Mouse (Mus musculus) heart, adult 8-10 months (tissue): ENCODE data around the gene Cyp2j7. TPM values are rescaled to one million over a fixed set of nuclear protein-coding genes. Genes with fewer than 3 reads are reported as not detected.
"Not testable (repeated sequence)": the region's sequence is repeated elsewhere in the genome, so short reads cannot be mapped to it uniquely, and the experiment has no call there.

Experiments
- DNase-seq: peaks from one replicate; pipeline ENCODE4 v3.0.0; 2022; ENCODE audit warnings: low spot score
- total RNA-seq, 4 experiments: library from RNA; stranded (reverse); gene quantifications; 2 replicates each; pipeline ENCODE4 v1.2.4; 2022

Gene Cyp2j7
- not detected for total RNA-seq

DNA sequence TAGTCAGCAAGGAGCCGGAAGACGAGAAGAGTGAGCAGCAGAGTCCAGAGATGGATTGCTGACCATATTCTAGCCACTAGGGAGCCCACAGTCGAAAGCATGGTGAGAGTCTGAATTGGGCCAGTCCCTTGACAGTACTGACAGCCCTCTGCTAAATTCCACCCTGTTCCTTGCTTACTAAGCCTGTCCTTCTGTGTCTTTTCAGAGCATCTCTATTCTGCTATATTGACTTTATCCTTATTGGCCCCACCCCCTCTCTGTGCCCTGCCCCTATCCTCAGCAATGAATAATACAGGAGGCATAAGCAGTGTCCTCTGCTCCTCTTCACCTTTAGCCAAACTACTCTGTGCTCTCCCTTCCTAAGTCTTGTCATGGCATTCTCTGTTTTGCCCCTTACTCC lies at the start of gene Cyp2j7:
Gene Cyp2j7, minus strand, starts transcription at position 101 of the 400 bp plus-strand sequence.
- no peak for DNase-seq

DNA sequence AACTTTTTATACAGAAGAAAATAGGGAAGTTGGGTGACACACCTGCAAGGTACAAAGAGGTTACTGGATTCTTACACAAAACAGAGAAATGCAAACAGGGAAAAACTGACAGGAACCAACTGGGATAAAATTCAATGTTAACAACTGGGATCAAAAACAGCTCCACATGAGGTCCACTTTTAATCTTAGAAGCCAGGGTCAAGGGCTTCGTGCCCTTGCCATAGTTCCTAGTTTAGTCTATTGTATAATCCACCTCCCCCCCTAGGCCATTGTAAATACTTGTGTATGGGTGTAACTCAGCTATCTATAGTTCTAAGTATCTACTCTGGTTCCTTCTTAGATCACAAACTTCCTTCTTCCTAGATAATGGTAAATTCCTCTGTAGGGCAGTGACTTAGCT lies 40.4 kb upstream of the Cyp2j7 start:
- DNase-seq, result not testable (repeated sequence)

DNA sequence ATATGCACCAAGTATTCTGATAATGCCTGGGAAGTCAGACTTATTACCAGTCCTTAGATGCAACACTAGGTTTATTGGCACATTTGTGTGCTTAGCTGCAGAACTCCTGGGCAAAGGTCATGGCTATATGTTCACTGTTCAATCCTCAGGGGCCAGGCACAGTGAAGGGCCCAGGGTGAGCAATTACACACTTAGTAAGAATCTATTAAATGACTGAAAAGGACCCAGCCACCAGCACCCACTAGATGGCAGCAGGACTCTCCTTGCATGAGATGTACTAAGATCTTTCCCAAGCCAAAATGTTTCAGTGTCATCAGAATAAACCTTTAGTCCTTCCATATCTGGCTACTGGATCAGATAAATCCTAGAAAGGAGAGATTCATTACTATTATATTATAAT lies 37.4 kb upstream of the Cyp2j7 start:
- peak; percentile 11 for DNase-seq

DNA sequence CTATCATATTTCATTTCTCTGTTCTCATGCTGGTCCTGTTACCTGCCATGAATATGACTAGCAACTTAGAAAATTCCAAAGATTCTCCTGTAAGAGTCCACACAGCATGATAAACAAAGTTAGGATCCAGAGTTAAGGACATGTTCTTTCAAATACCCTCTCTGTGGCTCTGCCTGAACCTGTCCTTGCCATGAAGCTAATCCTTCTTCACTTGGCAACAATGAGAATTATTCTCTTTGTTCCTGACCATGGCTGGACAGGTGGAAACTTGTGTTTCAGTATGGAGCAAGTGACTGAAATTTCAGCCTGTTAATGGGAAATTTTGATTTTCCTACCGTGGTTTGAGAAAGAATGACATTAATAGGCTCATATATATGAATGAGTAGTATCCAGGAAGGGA lies 39.8 kb downstream of the Cyp2j7 start:
- no peak for DNase-seq

DNA sequence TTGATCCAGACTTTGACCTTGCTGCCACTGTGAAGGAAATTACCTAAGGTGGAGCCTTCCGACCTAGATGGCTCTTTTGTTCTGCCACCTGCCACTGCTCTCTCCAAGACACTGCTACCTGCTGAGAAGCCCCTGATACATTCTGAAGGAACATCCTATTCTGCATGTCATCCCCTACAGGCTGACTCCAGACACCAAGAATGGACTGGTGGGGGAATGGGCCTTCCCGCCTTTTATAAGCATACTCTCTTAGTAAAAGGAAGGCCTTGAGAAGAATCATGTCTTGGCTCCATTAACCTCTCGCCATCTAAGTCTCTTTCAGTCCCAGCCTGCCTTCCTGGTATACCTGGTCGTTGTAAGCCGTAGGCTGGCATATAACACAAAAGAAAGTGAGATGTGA lies 47.1 kb downstream of the Cyp2j7 start:
- not testable (repeated sequence) for DNase-seq

DNA sequence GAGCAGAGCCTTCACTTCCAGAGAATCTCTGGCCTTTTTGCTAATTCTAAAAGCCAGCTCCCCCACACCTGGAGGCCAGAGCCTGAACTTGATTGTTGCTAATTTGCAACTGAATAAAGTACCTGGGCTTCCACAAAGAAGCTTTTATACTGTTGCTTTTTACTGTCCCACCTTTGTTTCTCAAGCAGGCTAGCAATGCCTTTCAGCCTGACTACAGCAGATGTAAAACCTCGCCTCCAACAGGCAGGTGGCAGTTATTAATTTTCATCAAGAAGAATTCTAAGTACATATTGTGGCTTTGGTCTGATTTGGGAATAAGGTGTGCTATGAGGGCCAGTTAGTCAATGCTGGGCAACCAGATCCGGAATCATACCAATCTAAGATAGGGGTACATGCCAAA lies 47.8 kb downstream of the Cyp2j7 start:
- not testable (repeated sequence) for DNase-seq

DNA sequence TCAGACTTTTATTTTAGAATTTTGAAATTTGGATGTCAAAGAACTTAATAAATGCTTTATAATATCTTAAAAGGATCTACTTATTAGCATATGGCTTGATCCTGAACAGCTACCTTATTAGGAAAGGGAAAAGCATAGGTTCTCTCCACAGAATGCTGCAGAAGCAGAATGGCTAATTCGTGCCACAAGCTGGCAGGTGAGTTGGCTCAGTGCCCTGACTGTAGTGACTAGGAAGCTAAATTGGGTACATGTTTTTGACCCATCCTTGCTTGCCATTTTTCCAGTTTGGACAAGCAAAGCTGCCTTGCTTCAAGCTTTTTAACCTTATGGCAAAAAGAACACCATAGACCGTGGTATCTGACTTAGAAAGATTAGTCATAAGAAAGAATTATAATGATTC lies 48.3 kb downstream of the Cyp2j7 start:
- not testable (repeated sequence) for DNase-seq

DNA sequence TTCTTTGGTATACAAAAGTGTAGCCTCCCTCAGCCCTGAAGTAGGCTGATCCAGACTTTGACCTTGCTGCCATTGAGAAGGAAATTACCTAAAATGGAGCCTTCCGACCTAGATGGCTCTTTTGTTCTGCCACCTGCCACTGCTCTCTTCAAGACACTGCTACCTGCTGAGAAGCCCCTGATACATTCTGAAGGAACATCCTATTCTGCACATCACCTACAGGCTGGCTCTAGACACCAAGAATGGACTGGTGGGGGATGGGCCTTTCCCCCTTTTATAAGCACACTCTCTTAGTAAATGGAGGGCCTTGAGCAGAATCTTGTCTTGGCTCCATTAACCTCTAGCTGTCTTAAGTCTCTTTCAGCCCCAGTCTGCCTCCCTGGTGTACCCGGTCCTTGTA lies 51.7 kb downstream of the Cyp2j7 start:
- not testable (repeated sequence) for DNase-seq

DNA sequence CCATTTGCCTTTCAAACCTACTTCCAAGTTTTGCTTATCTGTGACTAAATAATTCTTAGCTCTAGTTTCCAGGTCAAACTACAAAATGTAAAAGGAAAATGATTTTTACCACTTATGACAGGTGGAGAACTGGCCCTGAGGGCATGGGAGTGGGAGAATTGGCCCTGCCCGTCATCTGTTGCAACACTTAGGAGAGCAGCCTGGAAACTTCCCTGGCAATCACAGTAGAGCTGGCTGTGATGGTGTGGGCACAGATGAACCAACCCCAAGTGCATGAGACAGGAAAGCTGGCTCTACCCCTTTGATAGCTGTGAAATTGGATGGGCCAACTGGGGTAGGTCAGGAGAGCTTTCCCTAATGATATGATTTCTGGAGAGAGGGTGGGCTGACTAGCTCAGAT lies 73.6 kb downstream of the Cyp2j7 start:
- DNase-seq, result no peak

DNA sequence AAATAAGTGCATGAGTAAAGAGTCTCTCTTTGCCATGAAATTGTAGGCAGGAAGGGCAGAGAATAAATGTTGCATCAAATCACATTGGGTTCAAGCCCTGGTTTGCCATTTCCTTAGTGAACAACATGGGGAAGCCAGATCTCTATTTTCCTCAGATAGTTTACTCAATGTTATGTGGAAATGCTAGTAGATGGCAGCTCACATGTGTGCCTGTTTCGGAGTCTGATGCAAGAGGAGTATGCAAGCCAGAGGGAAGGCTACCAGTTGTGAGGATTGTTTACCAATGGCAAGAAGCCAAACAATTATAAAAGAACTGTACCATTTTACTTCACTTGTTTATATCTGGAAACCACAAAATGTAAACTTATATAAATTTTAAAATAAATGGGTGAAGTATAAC lies 74.9 kb downstream of the Cyp2j7 start:
- no peak for DNase-seq

Other genes with a start within 250 kb of the Cyp2j7 start
- gene Cyp2j13, start 159.1 kb downstream of the Cyp2j7 start, total RNA-seq, result not detected
- not detected for gene Cyp2j12, start 95.5 kb downstream of the Cyp2j7 start, total RNA-seq
- gene Cyp2j11, start 112.0 kb upstream of the Cyp2j7 start, total RNA-seq, result not detected